9 mouse cellular contexts compared by ENCODE assay signal in the genomic region with DNA sequence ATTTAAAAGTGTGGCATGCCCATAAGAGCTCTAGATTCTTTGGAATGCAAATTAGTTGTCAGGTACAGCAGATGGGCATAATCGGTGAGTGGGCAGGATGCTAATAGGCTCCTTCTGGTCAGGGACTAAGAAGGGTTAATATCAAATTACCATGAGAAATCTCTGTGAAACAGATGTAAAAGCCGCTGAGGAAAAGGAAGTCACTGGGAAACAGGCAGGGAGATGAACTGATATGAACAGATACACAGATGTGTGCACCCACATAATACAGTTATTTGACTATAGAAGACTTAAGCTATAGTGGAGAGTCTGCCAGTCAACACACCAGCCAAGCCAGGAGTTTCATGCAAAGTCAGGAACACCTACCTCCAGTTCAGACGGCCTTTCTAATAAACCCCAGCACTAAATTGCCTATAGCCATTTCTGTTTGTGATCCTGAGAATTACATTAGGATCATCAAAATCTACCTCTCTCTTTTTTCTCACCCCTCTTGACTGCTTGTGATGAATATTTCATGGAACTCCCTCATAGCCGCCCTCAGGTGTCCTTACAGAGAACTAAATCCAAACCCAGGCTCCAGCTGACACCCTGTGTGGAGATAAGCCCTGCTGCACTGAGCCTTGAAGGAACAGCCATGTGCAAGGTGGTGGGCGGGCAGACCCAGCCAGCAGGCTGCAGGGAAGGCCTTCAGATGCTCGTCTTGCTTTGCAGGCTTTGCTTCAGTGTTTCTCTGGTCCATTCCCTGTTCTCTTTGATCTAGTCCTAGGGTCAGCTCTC.
DNase-seq lines count a peak whose midpoint lies in the region; ATAC-seq lines count a peak whose summit lies in the region.
"Had no signal": no experiment of that assay in that cellular context is flagged by ENCODE, and none has a peak within 500 bp of the region (broad histone marks: within the 10 kb centered on the region; RNA-seq: fewer than 3 reads in every experiment).

No protein-coding gene starts in this region.

- H3K36me3 ChIP-seq in forebrain, embryonic 14.5 days (ENCODE audit: control insufficient read depth, insufficient read depth, low read length): no peaks in the 10 kb centered on the region
- no peaks in the 10 kb centered on the region for H3K36me3 ChIP-seq in forebrain, embryonic 11.5 days (ENCODE audit: control insufficient read depth, insufficient read depth, low read length)
- no peaks in the 10 kb centered on the region for H3K36me3 ChIP-seq in midbrain, embryonic 13.5 days
- H3K36me3 ChIP-seq in midbrain, embryonic 10.5 days: no peaks in the 10 kb centered on the region

- no peak overlapping the region for H3K9ac ChIP-seq in forebrain, embryonic 14.5 days (ENCODE audit: low read length)
- H3K9ac ChIP-seq in forebrain, embryonic 11.5 days (ENCODE audit: low read length): no peak overlapping the region
- no peak overlapping the region for H3K9ac ChIP-seq in midbrain, embryonic 13.5 days (replicated peaks)

- H3K9me3 ChIP-seq in forebrain, embryonic 14.5 days (replicated peaks; ENCODE audit: control insufficient read depth, low read length): no peaks in the 10 kb centered on the region
- H3K9me3 ChIP-seq in forebrain, embryonic 11.5 days (ENCODE audit: control insufficient read depth, low read length): no peaks in the 10 kb centered on the region
- H3K9me3 ChIP-seq in midbrain, embryonic 13.5 days: no peaks in the 10 kb centered on the region
- no peaks in the 10 kb centered on the region for H3K9me3 ChIP-seq in midbrain, embryonic 10.5 days (replicated peaks)

- H3K27ac ChIP-seq in forebrain, embryonic 14.5 days (ENCODE audit: low read depth, low read length): peak overlapping the region; percentile 0; the same call in 1 of the 2 replicates
- H3K27ac ChIP-seq in forebrain, embryonic 11.5 days (ENCODE audit: low read depth, low read length): no peak overlapping the region
- peak overlapping the region; percentile 85 for H3K27ac ChIP-seq in midbrain, embryonic 13.5 days
- H3K27ac ChIP-seq in midbrain, embryonic 10.5 days (replicated peaks): no peak overlapping the region
- H3K27ac ChIP-seq: heart, adult 2 months had no signal

- no peak for ATAC-seq in forebrain, embryonic 14.5 days
- no peak for ATAC-seq in forebrain, embryonic 11.5 days (replicated peaks; ENCODE audit: low FRiP score)
- ATAC-seq in midbrain, embryonic 13.5 days: peak; percentile 80
- ATAC-seq in megakaryocyte progenitor cell, adult 5-6 weeks (replicated peaks; ENCODE audit: poor library complexity): peak; percentile 37; the same call in 1 of the 2 replicates

- no peak for DNase-seq in forebrain, embryonic 14.5 days (ENCODE audit: low spot score)
- DNase-seq in forebrain, embryonic 11.5 days (ENCODE audit: low spot score): no peak
- no peak for DNase-seq in midbrain, embryonic 10.5 days (ENCODE audit: low spot score)
- DNase-seq in right cerebral cortex, postnatal 36 days (ENCODE audit: low spot score in 2 of 2): peak; percentile 62 to 79
- no peak for DNase-seq in lung, postnatal 36 days
- no peak for DNase-seq in retina, embryonic 14.5 days (ENCODE audit: low spot score)
- DNase-seq: heart, adult 2 months had no signal

- H3K4me3 ChIP-seq in forebrain, embryonic 14.5 days (ENCODE audit: low read depth, low read length): no peak overlapping the region
- H3K4me3 ChIP-seq in forebrain, embryonic 11.5 days (ENCODE audit: low read depth, low read length): no peak overlapping the region
- H3K4me3 ChIP-seq in midbrain, embryonic 13.5 days (replicated peaks): no peak overlapping the region
- no peak overlapping the region for H3K4me3 ChIP-seq in midbrain, embryonic 10.5 days
- H3K4me3 ChIP-seq: heart, adult 2 months had no signal

- WGBS in forebrain, embryonic 14.5 days: 52% methylated on average over 6 of the region's 6 CpGs
- 62% methylated on average over 6 of the region's 6 CpGs for WGBS in forebrain, embryonic 11.5 days
- 24% methylated on average over 6 of the region's 6 CpGs for WGBS in midbrain, embryonic 13.5 days
- 54% methylated on average over 6 of the region's 6 CpGs for WGBS in midbrain, embryonic 10.5 days

- no peak overlapping the region for H3K4me2 ChIP-seq in forebrain, embryonic 14.5 days (ENCODE audit: low read length)
- H3K4me2 ChIP-seq in forebrain, embryonic 11.5 days (ENCODE audit: low read depth, low read length, severe bottlenecking): no peak overlapping the region
- no peak overlapping the region for H3K4me2 ChIP-seq in midbrain, embryonic 13.5 days (replicated peaks)

- H3K27me3 ChIP-seq in forebrain, embryonic 14.5 days (replicated peaks; ENCODE audit: control insufficient read depth, insufficient read depth, low read length): peaks cover 12% of the 10 kb centered on the region; the same call in 1 of the 2 replicates
- peaks cover 23% of the 10 kb centered on the region for H3K27me3 ChIP-seq in forebrain, embryonic 11.5 days (ENCODE audit: control insufficient read depth, insufficient read depth, low read length)
- peaks cover 14% of the 10 kb centered on the region; the same call in 1 of the 2 replicates for H3K27me3 ChIP-seq in midbrain, embryonic 13.5 days
- peaks cover 23% of the 10 kb centered on the region for H3K27me3 ChIP-seq in midbrain, embryonic 10.5 days (ENCODE audit: low read depth, poor library complexity, severe bottlenecking)

- H3K4me1 ChIP-seq in forebrain, embryonic 14.5 days (ENCODE audit: control insufficient read depth, insufficient read depth, low read length): 0 out of 2 replicates have a peak, but pooled peaks cover 3% of the 10 kb centered on the region
- no peaks in the 10 kb centered on the region for H3K4me1 ChIP-seq in forebrain, embryonic 11.5 days (replicated peaks; ENCODE audit: control insufficient read depth, insufficient read depth, low read length)
- peaks cover 17% of the 10 kb centered on the region for H3K4me1 ChIP-seq in midbrain, embryonic 13.5 days (replicated peaks)
- H3K4me1 ChIP-seq in midbrain, embryonic 10.5 days: peaks cover 14% of the 10 kb centered on the region

Comparison
In these comparisons a context has a peak if more than half of its experiments do, and no peak if none do; other contexts are left out.
1. H3K27ac ChIP-seq: peak in forebrain, embryonic 14.5 days (single experiment) and midbrain, embryonic 13.5 days (single experiment); none in forebrain, embryonic 11.5 days (single experiment) and midbrain, embryonic 10.5 days (single experiment).
2. ATAC-seq: peak in midbrain, embryonic 13.5 days (single experiment) and megakaryocyte progenitor cell, adult 5-6 weeks (single experiment); none in forebrain, embryonic 14.5 days (single experiment) and forebrain, embryonic 11.5 days (single experiment).
3. DNase-seq: peak in right cerebral cortex, postnatal 36 days (2 of 2); none in forebrain, embryonic 14.5 days (single experiment), forebrain, embryonic 11.5 days (single experiment), midbrain, embryonic 10.5 days (single experiment), lung, postnatal 36 days (single experiment) and retina, embryonic 14.5 days (single experiment).